Mouse (Mus musculus): ENCODE data around the gene Iqcf1.
"Not testable (repeated sequence)": the region's sequence is repeated elsewhere in the genome, so short reads cannot be mapped to it uniquely, and the experiment has no call there.

Iqcf1 gene

GRCm38 (mm10) chr9:106483606-106484005 is 16.2 kb upstream of the Iqcf1 start:
- DNase-seq: no peak

- DNase-seq: no peak
These were observed 14.7 kb upstream of the Iqcf1 start for GRCm38 (mm10) chr9:106485076-106485475.

GRCm38 (mm10) chr9:106487602-106488001 is 12.2 kb upstream of the Iqcf1 start:
- not testable (repeated sequence) for DNase-seq

- DNase-seq: no peak
These were observed 2.1 kb downstream of the Iqcf1 start for GRCm38 (mm10) chr9:106501846-106502245.

- no peak for DNase-seq
These were observed 4.5 kb downstream of the Iqcf1 start for GRCm38 (mm10) chr9:106504246-106504645.

GRCm38 (mm10) chr9:106509356-106509755 is 9.6 kb downstream of the Iqcf1 start:
- DNase-seq: no peak

- no peak for DNase-seq
These were observed 13.1 kb downstream of the Iqcf1 start for GRCm38 (mm10) chr9:106512729-106513450.

- DNase-seq: no peak
These were observed 13.8 kb downstream of the Iqcf1 start for GRCm38 (mm10) chr9:106513566-106513965.

GRCm38 (mm10) chr9:106514273-106514672 is 14.5 kb downstream of the Iqcf1 start, which contains the start of gene Iqcf5:
Gene Iqcf5, plus strand, starts transcription at chr9:106514573.
- no peak for DNase-seq

GRCm38 (mm10) chr9:106519433-106519832 is 19.7 kb downstream of the Iqcf1 start:
- DNase-seq: no peak

- DNase-seq: no peak
These were observed 20.1 kb downstream of the Iqcf1 start for GRCm38 (mm10) chr9:106519909-106520308.

GRCm38 (mm10) chr9:106531833-106532232 is 32.1 kb downstream of the Iqcf1 start:
- DNase-seq: no peak

GRCm38 (mm10) chr9:106534296-106534695 is 34.5 kb downstream of the Iqcf1 start:
- no peak for DNase-seq

GRCm38 (mm10) chr9:106534975-106535374 is 35.2 kb downstream of the Iqcf1 start:
- no peak for DNase-seq

All from cerebellum, adult 9-10 months (tissue).